Mouse (Mus musculus) E14TG2a.4 (cell line): ENCODE measurements at regions not wholly inside any gene's neighbourhood (a gene's known extent, or its start where the extent isn't known, plus 50 kb on each side); places are given as distances from the start of the nearest gene placed in this dataset.

ENCODE experiments used
- CTCF ChIP-seq: conservative IDR thresholded peaks from 2 replicates; pipeline ENCODE4 v1.5.1; 2014; ENCODE audit warnings: low read length
- NANOG ChIP-seq: IDR thresholded peaks from 2 replicates; pipeline ENCODE4 v1.6.1; 2014; ENCODE audit warnings: borderline replicate concordance, low read length, mixed read lengths

- no peak for TF ChIP-seq CTCF
- TF ChIP-seq NANOG: no peak
Observed at GRCm38 (mm10) chr6:37643176-37643575, 113.2 kb downstream of the Akr1d1 start.
